Mouse (Mus musculus) heart, adult 9 months (tissue): ENCODE measurements around the gene Enpp4.

Source experiments
- DNase-seq, 2 experiments: peaks; one replicate each; pipeline ENCODE4 v3.0.0; 2022; ENCODE audit warnings: low spot score in 2 of 2

Enpp4 gene

DNA sequence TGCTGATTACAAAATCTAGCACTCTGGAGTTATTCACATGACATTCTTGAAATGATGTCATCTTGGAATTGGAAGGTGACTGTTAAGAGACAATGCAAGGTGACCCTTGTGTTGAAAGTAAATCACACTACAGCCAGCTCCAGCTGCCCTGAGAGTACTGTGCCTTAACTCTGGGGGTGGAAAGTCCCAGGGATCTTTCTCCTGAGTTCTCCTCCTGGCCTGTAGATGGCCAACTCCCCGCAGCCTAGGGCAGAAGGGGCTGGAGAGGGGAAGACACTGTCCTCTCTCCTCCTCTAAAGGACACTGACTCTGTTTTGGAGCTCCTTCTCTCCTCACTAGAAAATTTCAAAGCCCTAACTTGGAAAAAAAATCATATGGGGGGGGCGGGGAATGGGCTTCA is 14.1 kb downstream of the Enpp4 start:
- no peak for DNase-seq

DNA sequence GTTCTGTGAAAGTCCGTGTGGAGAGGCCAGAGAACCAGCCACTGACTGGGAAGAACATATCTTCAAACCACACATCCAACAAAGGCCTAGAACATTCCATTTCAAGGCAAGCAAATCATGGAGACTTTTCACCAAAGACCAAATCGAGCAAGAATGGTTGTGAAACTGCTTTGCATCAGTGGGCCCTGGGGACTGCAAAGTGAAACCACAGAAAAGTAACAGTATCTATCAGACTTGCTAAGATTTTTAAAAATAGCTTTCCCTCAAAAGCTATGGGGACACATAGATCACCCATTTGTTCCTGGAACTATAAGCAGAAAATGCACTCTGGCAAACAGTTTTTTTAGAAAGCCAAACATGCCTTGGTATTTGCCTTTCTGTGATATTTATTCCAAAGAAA is 14.7 kb downstream of the Enpp4 start:
- no peak for DNase-seq

DNA sequence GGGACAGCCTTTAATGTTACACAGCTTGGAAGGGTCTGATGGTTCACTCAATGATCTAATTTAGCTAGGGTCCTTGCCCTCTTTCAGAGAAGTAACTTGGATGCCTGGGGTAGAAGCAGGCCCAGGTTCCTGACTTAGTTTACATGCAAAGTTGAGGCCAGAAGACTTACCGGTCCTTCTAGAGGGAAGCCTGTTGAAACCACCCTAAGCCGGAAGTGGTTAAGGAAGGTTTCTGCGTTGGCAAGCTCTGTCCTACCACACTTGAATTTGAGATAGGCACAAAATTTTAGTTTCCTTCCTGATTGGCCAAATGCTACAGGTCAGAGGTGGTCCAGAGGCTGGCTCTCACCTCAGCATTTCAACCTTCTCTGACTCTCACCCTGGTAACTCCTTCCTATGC is 17.4 kb downstream of the Enpp4 start:
- DNase-seq: no peak

DNA sequence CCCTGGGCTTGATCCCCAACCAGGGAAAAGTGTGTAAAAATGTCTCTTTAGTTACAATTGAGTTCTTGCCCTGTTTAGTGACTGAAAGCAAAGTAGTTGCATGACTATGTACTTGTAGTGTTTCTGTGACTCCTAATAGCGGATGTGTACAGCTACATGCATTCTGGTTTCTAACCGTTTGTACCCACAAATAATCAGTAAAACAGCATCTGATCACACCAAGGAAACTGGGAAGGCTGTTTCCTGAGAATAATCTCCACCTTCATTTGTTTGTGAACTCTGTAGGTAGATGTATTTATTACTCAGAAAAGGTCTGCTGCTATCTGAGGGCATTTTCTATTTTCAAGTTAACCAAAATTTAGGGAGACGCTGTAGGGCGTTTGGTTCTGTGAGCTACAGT is 22.5 kb downstream of the Enpp4 start:
- DNase-seq: no peak

DNA sequence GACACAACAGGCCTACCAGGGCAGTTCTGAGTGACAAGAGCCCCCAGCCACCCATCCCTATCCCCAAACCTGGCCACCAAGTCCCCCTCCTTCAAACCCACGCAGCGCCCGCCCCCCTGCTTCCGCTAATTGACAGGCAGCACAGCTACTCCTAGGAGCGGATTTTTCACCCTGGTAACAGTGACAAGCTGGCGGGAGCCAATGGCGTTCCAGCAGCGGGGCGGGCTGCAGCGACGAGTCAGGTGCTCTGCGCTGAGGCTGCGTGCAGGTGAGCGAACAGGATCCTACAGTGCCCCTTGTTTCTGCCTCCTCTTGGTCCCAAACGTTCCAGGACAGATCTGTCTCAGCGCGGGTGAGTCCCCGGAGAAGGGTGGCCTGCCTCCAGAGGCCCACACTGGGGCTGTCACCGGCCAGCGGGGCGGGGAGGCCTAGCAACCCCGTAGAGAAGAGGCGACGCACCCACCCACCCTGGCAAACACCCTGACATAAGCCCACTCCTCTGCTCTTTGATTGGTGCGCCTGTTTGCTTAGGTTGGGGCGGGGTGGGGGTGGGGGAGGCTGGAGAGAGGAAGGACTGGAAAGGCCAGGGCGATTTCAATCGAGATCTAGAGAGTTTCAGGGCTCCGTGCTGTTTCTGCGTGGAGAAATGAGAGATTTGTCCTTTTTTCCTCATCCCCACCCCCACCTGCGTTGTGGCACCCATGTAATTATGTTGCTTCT is 26.8 kb downstream of the Enpp4 start, which contains the start of gene Enpp5:
Gene Enpp5 (plus strand): TSS at position 183 of the 720 bp plus-strand sequence.
- peak; percentile 82 to 85 for DNase-seq

DNA sequence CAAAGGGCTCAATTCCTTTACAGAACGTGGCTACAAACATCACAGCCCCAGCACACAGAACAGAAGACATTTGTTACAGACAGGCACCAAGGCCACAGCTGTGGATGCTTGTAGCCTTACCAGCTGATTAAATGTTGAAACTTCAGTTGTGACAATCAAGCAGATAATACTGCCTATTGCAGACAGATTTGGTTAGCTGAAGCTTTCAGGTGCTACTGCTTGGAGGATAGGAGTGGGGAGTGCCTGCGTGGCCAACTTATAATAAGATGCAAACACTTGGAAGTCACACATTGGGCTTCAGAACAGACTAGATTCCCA is 27.8 kb downstream of the Enpp4 start:
- no peak for DNase-seq

DNA sequence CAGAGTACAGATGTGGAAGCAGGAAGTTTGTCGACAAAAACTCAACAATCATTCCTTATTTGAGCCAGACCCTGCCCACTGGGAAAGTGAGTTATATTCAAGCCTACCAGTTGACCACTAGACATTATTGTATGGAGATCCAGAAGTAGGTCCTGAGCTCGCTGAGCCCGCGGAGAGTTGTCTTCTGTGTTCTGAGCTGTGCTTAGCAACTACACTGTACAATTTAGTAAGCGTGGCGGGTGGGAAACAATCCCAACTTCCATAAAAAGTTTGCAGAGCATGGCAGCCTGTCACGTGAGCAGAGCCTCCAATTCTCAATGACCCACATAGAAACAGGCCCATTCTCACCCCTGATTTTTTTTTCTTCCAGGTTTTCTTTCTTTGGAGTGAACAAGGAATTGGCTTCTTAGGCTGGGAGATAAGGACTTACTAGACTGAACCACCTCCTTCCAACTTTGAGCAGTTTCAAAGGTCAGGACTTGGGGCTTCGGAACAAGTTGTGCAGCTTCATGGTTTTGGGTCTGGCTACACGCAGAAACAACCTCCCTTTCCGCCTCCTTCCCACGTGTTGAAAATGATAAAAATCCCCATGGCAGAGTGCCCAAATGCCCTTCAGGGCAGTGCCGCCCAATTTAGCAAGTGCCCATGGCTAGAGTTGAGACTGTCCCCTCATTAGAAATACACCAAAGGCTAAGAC is 28.3 kb downstream of the Enpp4 start:
- DNase-seq: no peak

DNA sequence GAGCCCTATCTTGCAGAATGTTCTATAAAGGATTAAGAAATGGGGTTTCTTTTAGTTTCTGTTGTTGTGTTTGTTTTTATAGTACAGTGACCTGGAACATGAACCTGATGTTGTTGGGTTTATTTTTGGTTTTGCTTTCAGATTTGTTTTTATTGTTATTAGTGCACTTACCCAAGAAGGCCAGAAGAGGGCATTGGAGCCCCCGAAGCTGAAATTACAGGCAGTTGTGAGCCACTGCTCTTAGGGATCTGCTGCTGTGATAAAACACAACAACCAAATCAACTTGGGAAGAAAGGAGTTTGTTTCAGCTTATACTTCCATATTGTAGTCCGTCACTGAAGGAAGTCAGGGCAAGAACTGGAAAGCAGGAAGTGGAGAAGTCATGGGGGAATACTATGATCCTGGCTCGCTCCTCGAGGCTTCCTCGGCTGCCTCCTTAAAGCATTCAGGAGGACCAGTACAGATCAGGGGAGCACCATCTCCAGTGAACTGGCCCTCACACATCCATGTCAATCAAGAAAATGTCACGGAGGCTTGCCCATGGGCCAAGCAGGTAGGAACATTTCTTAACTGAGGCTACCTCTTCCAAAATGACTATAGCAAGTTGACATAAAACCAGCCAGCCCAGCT is 29.4 kb downstream of the Enpp4 start:
- DNase-seq: peak; percentile 53 to 56

DNA sequence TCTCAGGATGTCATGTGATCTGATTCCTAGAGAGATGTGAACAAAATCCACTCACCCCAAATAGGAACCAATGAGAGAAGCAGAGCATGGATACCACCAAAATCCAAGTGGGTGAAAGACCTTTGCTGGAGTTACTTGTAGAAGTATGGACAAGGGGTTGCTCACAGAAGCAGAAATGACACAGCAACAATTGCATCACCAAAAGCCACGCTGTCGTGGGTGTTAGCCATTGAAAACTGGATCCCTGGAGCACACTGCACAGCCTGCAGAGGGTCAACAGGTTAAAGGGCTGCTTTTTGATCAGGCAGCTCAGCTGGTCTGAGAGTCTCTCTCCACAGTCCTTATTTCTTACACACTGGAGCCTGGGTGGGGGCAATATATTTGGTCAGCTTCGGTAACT is 30.0 kb downstream of the Enpp4 start:
- DNase-seq: no peak

DNA sequence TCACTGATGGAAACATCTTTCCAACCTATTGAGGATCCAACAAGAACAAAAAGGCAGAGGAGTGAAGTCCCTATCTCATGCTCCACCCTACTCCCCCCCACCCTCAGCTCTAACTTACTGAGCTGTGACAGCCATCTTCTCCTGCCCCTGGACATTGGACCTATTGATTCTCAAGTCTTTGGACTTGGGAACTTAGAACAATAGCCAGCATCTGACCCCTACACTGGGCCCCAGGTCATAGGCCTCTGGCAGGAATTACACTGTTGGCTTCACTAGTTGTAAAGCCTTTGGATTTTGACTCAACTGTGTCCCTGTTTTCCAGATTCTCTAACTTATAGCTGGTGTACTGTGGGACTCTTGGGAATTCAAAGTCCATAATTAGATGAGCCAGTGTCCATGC is 33.9 kb downstream of the Enpp4 start:
- no peak for DNase-seq

DNA sequence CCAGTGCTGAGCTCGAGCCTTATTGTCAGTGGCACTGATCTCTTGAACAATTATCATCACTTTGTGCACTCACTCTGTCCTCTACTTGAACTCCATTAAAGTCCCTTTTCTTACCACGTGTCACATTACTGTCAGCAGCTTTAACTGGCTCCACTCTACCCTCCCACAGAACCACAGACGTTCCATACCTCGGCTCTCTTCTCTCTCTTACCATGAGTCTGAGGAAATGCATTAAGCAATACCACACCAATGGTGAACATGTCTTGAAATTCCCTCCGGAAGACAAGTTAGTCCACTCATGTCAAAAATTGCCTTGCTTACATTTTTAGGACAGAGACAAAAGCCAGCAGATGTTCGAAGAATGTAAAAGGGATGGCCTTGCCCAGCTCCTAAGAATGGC is 36.7 kb downstream of the Enpp4 start:
- no peak for DNase-seq

DNA sequence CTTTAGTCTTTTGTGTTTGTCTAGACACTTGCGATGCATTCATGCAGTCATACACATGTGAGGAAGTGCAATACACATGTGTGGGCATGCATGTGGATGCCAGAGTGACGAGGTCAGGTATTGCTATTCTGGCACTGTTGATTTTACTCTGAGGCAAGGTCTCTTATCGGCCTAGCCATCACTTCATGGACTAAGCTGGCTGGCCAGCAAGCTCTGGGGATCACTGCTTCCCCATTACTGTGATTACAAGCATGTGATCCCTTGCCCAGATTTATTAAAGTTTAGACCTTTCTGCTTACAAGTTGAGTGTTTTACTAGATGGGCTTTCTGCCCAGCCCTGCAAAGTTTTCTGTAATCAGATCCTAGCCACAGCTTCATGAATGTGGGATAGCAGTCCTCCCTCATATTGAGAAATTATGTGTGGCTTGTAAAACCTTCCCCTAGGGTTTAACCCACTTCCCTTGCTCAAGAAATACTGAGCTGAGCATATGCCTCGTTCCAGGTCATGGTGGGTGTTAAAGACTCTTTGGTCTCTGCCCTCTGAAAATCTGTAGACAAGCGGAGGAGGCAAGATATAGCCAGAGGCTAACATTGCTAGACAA is 44.2 kb downstream of the Enpp4 start:
- DNase-seq: no peak

DNA sequence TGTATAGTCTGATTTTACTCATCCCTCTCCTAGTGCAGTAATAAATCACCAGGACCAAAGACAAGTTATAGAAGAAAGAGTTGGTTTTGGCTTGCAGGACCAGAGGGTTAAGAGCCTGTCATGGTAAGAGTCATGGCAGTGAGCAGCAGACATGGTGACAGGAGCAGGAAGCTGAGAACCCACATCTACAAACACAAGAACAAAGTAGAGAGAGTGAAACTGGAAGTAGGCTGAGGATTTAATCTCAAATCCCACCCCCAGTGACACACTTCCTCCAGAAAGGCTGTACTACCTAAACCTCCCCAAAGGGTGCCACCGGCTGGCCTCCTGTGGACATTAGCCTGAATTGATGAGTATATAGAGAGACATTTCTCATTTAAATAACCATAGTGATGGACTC is 44.8 kb downstream of the Enpp4 start:
- DNase-seq: no peak

DNA sequence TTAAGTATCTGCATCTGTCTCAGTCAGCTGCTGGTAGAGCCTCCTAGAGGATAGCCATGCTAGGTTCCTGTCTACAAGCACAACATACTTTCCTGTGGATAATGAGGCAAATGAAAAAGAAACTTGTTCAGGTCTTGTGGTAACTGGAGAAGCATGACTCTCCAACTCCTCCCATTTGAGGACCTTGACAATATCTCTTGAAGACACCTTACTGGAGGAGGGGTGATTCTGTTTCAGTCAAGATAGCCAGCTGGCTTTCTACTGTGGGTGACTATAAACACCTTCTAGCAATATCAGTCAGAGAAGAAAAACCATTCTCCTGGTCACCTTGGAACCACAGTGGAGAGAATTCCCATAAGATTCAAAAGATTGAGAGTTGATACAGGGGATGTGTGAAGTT is 47.5 kb downstream of the Enpp4 start:
- DNase-seq: no peak

DNA sequence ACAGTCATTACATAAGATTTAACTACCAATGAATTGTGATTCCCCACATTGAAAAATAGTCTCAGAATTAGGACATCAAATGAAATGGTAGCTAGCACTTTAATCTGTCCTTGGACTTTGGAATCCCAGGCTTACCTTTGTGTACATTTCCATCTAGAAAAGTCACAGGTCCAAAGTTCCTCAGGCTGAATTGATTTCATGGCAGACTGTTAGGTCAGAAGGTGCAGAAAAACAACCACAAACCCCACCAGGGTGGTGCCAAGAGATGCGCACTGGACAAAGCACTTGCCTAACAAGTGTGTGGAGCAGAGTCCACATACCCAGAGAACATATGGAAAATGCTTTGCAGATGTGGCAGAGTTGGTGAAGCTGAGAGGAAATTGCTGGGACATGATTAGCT is 48.5 kb downstream of the Enpp4 start:
- no peak for DNase-seq

DNA sequence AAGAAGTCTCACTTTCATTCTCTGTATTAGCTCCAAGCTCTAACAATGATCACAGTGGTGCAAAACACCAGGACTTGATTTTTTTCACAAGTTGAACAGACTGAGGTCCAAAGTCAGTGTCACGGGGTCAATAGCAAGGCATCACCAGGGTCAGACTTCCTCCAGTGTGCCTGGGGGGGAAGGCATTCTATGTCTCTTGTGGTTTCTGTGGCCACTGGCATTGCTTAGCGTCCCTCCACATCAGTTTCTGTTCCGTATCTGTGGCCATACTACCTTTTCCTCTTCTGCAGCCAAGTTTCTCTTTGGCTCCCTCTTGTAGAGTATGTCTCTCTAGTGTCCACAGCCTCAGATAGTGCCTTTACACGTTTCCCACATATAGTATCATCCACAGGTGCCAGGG is 52.2 kb downstream of the Enpp4 start:
- DNase-seq: peak in 1 of 2 experiments; percentile 23
